In the genomic region with DNA sequence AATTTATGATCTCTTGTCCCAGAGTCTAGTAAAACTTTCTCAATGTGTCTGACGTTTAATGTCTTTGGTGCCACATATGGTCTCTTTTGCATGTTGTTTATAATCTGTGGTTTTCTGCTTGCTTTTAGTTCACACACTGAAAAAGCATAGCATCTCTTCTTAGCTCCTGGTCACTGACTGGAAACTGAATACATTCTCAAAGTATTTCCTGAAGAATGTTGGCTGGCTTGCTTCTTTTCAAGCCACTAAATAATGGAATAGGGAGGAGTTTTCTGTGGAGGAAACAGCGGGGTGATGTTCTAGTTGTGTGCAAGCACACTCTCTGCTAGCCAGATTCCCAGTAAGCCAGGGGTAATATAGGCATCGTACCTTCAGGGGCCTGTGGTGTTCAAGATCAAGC, we compare ENCODE assay signal across 19 mouse cellular contexts.
DNase-seq lines count a peak whose midpoint lies in the region; ATAC-seq and TF ChIP-seq lines count a peak whose summit lies in the region.
"Had no signal": no experiment of that assay in that cellular context is flagged by ENCODE, and none has a peak within 500 bp of the region (broad histone marks: within the 10 kb centered on the region; RNA-seq: fewer than 3 reads in every experiment).

No protein-coding gene starts in this region.

- H3K4me3 ChIP-seq in embryonic facial prominence, embryonic 14.5 days (ENCODE audit: low read depth, low read length), result no peak overlapping the region
- no peak overlapping the region for H3K4me3 ChIP-seq in embryonic facial prominence, embryonic 10.5 days
- H3K4me3 ChIP-seq in kidney, embryonic 15.5 days (replicated peaks), result no peak overlapping the region
- H3K4me3 ChIP-seq: embryonic facial prominence, embryonic 15.5 days; forebrain, embryonic 12.5 days; heart, embryonic 12.5 days; hindbrain, embryonic 15.5 days had no signal

- H3K36me3 ChIP-seq in embryonic facial prominence, embryonic 14.5 days (ENCODE audit: control insufficient read depth, insufficient read depth, low read length), result no peaks in the 10 kb centered on the region
- H3K36me3 ChIP-seq in embryonic facial prominence, embryonic 10.5 days (replicated peaks), result no peaks in the 10 kb centered on the region
- no peaks in the 10 kb centered on the region for H3K36me3 ChIP-seq in kidney, embryonic 15.5 days
- H3K36me3 ChIP-seq: embryonic facial prominence, embryonic 15.5 days; forebrain, embryonic 12.5 days; heart, embryonic 12.5 days; hindbrain, embryonic 15.5 days had no signal

- no peak overlapping the region for H3K9ac ChIP-seq in embryonic facial prominence, embryonic 14.5 days (ENCODE audit: low read depth, low read length)
- H3K9ac ChIP-seq in kidney, embryonic 15.5 days, result no peak overlapping the region
- H3K9ac ChIP-seq: embryonic facial prominence, embryonic 15.5 days; forebrain, embryonic 12.5 days; forebrain, postnatal 0 days; heart, embryonic 12.5 days; hindbrain, embryonic 15.5 days had no signal

- H3K4me2 ChIP-seq in embryonic facial prominence, embryonic 14.5 days (ENCODE audit: low read depth, low read length), result no peak overlapping the region
- no peak overlapping the region for H3K4me2 ChIP-seq in kidney, embryonic 15.5 days
- H3K4me2 ChIP-seq: embryonic facial prominence, embryonic 15.5 days; forebrain, embryonic 12.5 days; heart, embryonic 12.5 days; hindbrain, embryonic 15.5 days had no signal

- H3K27ac ChIP-seq in embryonic facial prominence, embryonic 14.5 days (replicated peaks; ENCODE audit: low read depth, low read length), result no peak overlapping the region
- H3K27ac ChIP-seq in embryonic facial prominence, embryonic 10.5 days (replicated peaks), result no peak overlapping the region
- peak overlapping the region; percentile 33 for H3K27ac ChIP-seq in kidney, embryonic 15.5 days
- H3K27ac ChIP-seq: embryonic facial prominence, embryonic 15.5 days; forebrain, embryonic 12.5 days; hindbrain, embryonic 15.5 days had no signal

- no peak for TF ChIP-seq CTCF in brain, embryonic 14.5 days (IDR thresholded peaks at IDR 0.05; ENCODE audit: borderline replicate concordance, extremely low read depth, insufficient read depth, insufficient read length)

- no peaks in the 10 kb centered on the region for H3K27me3 ChIP-seq in embryonic facial prominence, embryonic 14.5 days (replicated peaks; ENCODE audit: control insufficient read depth, insufficient read depth, low read length)
- H3K27me3 ChIP-seq in embryonic facial prominence, embryonic 10.5 days (replicated peaks; ENCODE audit: low read depth, poor library complexity, severe bottlenecking), result no peaks in the 10 kb centered on the region
- H3K27me3 ChIP-seq in kidney, embryonic 15.5 days, result no peaks in the 10 kb centered on the region
- H3K27me3 ChIP-seq: embryonic facial prominence, embryonic 15.5 days; forebrain, embryonic 12.5 days; heart, embryonic 12.5 days; hindbrain, embryonic 15.5 days had no signal

- peak; percentile 46 for DNase-seq in embryonic facial prominence, embryonic 14.5 days (ENCODE audit: low spot score)
- DNase-seq in embryonic facial prominence, embryonic 10.5 days (ENCODE audit: low spot score), result no peak
- no peak for DNase-seq in kidney, adult 11 months
- peak; percentile 58 for DNase-seq in 3T3-L1 (ENCODE audit: low read depth, low spot score)
- peak; percentile 40 for DNase-seq in brain, embryonic 14.5 days (ENCODE audit: low read depth)
- no peak for DNase-seq in layer of hippocampus, postnatal 14 days (ENCODE audit: low spot score in 2 of 2)
- DNase-seq: adrenal gland, adult 8-10 months; adrenal gland, postnatal 36 days; cerebellum, adult 11-12 months; cerebellum, adult 9-11 months; cerebellum, postnatal 36 days; forebrain, postnatal 0 days; gastrocnemius, postnatal 14 days; heart, postnatal 36 days had no signal

- no peak for ATAC-seq in embryonic facial prominence, embryonic 14.5 days (ENCODE audit: low read depth)
- no peak for ATAC-seq in kidney, embryonic 15.5 days (replicated peaks; ENCODE audit: low FRiP score)
- ATAC-seq: forebrain, postnatal 0 days had no signal

- H3K9me3 ChIP-seq in embryonic facial prominence, embryonic 14.5 days (ENCODE audit: control insufficient read depth, low read length), result no peaks in the 10 kb centered on the region
- H3K9me3 ChIP-seq in embryonic facial prominence, embryonic 10.5 days, result no peaks in the 10 kb centered on the region
- H3K9me3 ChIP-seq in kidney, embryonic 15.5 days (replicated peaks), result no peaks in the 10 kb centered on the region
- H3K9me3 ChIP-seq: embryonic facial prominence, embryonic 15.5 days; forebrain, embryonic 12.5 days; hindbrain, embryonic 15.5 days had no signal

- H3K4me1 ChIP-seq in embryonic facial prominence, embryonic 14.5 days (ENCODE audit: control insufficient read depth, insufficient read depth, low read length), result peaks cover 4% of the 10 kb centered on the region; the same call in 1 of the 2 replicates
- H3K4me1 ChIP-seq in embryonic facial prominence, embryonic 10.5 days, result peaks cover 11% of the 10 kb centered on the region; the same call in 1 of the 2 replicates
- H3K4me1 ChIP-seq in kidney, embryonic 15.5 days, result 0 out of 2 replicates have a peak, but pooled peaks cover 7% of the 10 kb centered on the region
- H3K4me1 ChIP-seq: embryonic facial prominence, embryonic 15.5 days had no signal

- TF ChIP-seq POLR2A in brain, embryonic 14.5 days (IDR thresholded peaks at IDR 0.05; ENCODE audit: borderline replicate concordance, extremely low read depth, insufficient read depth, insufficient read length, poor library complexity, severe bottlenecking), result no peak

- 53% methylated on average over 3 of the region's 3 CpGs for WGBS in embryonic facial prominence, embryonic 14.5 days
- WGBS in embryonic facial prominence, embryonic 10.5 days, result 77% methylated on average over 3 of the region's 3 CpGs
- WGBS in kidney, embryonic 15.5 days, result 45% methylated on average over 3 of the region's 3 CpGs

Comparison
In these comparisons a context has a peak if more than half of its experiments do, and no peak if none do; other contexts are left out.
1. DNase-seq: peak in embryonic facial prominence, embryonic 14.5 days (single experiment), 3T3-L1 (single experiment) and brain, embryonic 14.5 days (single experiment); none in embryonic facial prominence, embryonic 10.5 days (single experiment), kidney, adult 11 months (single experiment) and layer of hippocampus, postnatal 14 days (0 of 2).